Mouse (Mus musculus): ENCODE data around the gene Ccnd3.

GRCm38 (mm10) chr17:47614018-47614417, 109.2 kb downstream of the Ccnd3 start:
- TF ChIP-seq CTCF (conservative IDR thresholded peaks at IDR 0.05; ENCODE audit: low read length) (peak; percentile 84), NANOG (IDR thresholded peaks at IDR 0.05; ENCODE audit: borderline replicate concordance, low read length) (no peak), POU5F1 (IDR thresholded peaks at IDR 0.05; ENCODE audit: borderline replicate concordance, low read length) (no peak)

Measured in E14TG2a.4 (cell line).